Mouse (Mus musculus): ENCODE data around the gene Comtd1.

Gene Comtd1

GRCm38 (mm10) chr14:21802543-21803206 is 46.1 kb downstream of the Comtd1 start:
- no peak for DNase-seq

DNA sequence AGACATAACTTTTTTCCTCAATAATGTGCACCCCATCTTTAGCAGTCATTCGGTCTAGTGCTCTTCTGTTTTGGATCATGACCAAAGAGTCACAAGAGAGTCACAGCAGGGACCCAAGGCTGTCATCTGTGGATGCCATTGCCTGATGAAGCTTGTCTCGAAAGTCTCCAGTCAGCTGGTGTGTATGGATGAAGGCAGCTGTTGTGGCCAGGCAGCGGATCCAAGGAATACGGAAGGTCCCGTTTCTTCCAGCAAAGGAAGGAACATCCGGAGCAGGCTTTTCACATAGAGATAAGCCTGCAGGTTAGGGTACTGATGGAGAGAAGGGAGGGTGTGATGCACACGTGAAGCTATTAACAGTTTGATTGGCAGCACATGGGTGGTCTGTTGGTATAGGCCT is 47.2 kb downstream of the Comtd1 start:
- no peak for DNase-seq

DNA sequence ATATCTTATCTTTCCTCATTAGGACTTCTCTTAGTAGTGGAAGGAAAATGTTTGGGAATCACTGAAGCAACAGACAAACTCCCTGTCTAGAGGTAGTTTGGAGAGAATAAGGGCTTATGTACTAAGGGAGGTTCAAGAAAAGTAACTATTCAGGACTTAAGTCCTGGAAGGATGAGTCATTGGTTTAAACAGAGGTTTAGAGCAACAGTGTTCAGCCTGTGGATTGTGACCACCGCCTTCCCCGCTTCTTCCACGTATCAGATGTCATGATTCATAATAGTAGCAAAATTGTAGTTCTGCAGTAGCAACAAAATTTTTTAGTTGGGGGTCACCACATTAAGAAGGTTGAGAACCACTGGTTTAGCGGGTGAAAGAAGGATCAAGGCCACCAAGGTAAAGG is 48.1 kb downstream of the Comtd1 start:
- no peak for DNase-seq
